Mouse (Mus musculus) gastrocnemius, adult 8-10 months (tissue): ENCODE measurements around the gene Fbxw9. TPM values are rescaled to one million over a fixed set of nuclear protein-coding genes. Genes with fewer than 3 reads are reported as not detected.
A peak's percentile ranks its signal among the peaks of the same experiment; 100 is the strongest.

ENCODE experiments used
- DNase-seq, 2 experiments: peaks; one replicate each; pipeline ENCODE4 v3.0.0; 2022; ENCODE audit warnings: low spot score in 2 of 2
- total RNA-seq, 4 experiments: library from RNA; stranded (reverse); gene quantifications; 2 replicates each; pipeline ENCODE4 v1.2.4; 2022

Gene Fbxw9
- 1 to 10 TPM; 1.4 to 2.5 (median 1.8) TPM for total RNA-seq

GRCm38 (mm10) chr8:85059879-85060616, at the start of gene Fbxw9:
TSS of gene Fbxw9 (plus strand) at chr8:85060055.
- peak; percentile 78 to 79 for DNase-seq

DNA sequence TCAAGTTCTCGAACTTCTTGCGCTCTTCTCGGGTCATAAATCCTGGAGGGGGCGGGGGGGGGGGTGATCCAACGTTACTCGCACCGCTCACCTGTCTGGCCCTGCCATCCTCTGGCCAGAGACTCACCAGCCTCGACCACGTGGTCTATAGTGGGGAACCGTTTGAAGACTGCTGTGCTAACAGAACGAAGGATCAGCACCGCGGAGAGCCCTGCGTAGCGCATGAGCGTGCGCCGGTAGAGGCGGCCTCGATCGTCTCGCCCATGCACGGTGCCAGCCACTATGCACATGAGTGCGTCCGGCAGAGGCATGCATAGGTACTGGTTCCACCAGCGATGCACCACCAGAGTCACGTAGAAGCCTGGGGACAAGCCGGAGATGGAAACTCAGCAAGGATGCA, 48.6 kb upstream of the Fbxw9 start:
- DNase-seq: no peak

- DNase-seq: no peak
These were observed 46.5 kb upstream of the Fbxw9 start for GRCm38 (mm10) chr8:85013230-85013840.

GRCm38 (mm10) chr8:85014431-85014830, 45.4 kb upstream of the Fbxw9 start, which contains the start of gene Best2:
TSS of gene Best2 (minus strand) at chr8:85014531.
- no peak for DNase-seq

DNA sequence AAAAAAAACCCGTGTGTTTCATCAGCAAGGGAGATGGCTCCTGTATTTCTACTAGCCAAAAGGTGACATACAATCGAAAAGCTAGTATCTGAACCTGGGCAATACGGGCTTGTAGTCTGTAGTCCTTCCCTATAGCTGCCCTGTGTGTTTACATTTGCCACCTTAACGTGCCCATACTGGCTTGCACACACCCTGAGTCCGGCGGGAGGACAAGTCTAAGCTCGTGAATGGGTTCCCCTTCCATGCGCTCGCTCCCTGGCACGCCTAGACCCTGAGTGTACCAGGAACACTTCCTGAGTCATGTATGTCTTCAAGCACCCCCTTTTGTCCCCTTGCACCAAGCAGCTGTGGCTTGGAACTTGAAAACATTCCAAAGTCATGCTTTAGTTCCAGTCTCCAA, 43.1 kb upstream of the Fbxw9 start:
- DNase-seq: no peak

GRCm38 (mm10) chr8:85017209-85017608, 42.6 kb upstream of the Fbxw9 start:
- no peak for DNase-seq

DNA sequence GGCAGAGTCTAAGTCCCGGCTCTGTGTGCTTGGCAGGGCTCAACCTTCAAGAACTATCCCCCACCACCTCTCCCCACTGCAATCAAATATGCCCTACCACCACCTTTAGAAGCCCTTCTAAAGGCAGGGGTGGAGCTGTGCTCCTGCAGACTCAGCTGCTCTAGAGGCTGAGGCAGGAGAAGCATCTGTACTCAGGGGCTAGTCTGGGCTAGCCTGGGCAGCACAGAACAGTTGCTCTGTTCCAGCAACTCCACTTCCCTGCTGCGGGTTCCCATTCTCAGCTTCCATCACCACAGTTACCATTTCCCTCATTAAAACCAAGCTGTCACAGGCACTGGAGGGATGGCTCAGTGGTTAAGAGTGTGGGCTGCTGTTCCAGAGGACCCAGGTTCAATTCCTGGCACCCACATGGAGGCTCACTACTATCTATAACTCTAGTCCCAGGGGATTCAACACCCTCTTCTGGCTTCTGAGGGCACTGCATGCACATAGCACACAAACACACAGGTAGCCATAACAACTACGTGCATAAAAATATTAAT, 38.3 kb upstream of the Fbxw9 start:
- no peak for DNase-seq

DNA sequence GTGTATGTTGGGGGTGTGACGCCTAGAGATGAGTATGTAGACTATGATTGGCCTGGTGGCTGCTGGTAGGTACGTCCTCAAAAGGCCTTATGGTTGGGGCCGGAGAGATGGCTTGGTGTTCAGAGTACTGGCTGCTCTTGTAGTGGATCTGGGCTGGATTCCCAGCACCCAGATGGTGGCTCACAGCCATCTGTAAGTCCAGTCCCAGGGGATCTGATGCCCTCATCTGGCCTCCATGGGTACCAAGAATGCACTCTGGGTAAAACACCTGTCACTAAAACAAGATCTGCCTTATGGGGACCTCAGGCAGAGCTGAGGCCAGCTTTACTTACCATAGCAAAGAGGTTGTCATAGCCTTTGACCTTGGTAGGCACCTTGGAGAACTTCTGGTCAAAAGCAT, 36.0 kb upstream of the Fbxw9 start:
- no peak for DNase-seq

GRCm38 (mm10) chr8:85025098-85025932, 34.5 kb upstream of the Fbxw9 start, which contains the start of gene Asna1:
TSS of gene Asna1 (minus strand) at chr8:85025281.
- DNase-seq: peak; percentile 64 to 69

DNA sequence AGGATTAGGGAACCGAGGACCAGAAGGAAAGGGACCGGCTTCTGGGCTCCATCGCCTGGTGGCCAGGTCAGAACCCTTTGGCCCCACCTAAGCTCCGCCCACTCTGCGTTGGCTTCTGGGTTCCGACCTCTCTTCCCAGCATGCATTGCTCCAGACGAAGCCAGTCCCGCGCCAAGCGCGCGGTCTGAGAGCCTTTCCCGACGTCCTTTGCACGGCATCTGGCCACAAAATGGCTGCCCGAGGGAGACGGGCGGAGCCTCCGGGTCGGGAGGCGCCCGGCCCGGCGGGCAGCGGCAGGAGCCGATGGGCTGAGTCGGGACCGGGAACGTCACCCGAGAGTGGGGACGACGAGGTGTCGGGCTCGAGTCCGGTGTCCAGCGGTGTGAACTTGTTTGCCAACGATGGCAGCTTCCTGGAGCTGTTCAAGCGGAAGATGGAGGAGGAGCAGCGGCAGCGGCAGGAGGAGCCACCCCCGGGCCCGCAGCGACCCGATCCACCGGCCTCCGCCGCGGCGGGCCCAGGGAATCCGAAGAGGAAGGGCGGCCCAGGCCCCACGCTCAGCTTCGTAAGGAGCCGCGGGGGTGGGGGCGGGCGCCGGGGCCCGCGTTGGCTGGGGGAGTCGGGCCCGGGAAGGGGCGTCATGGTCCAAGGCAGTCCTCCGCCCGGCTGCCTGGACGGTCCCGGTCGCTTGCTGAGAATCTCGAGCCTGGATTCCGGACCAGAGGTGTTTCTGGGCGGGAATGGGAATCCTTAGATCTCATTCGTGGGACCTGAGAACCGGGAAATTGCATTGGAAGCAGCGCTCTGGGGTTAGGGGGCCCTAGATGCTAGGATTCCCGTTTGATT, 33.0 kb upstream of the Fbxw9 start, which contains the start of gene Trir:
Trir (plus strand) TSS at position 154 of the 846 bp plus-strand sequence.
- DNase-seq: peak; percentile 93 to 96

- DNase-seq: no peak
These were observed 32.4 kb upstream of the Fbxw9 start for GRCm38 (mm10) chr8:85027516-85027855.

DNA sequence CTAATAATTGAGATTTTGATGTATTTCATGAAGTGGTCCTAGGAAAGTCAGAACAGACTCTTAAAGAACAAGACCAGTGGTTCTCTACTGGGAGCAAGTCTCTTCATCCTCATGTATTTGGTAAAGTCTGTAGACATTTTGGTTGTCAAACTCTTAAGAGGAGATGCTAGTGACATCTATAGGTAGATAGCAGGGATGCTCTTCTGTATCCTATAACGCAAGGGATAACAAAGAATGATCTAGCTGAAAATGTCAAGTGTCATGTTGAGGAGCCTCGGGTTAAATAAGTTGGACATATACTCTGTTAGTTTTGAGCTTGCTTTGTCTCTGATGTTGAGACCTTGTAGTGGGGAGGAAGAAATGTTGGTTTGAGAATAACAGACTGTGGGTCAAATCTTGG, 31.9 kb upstream of the Fbxw9 start:
- DNase-seq: no peak

DNA sequence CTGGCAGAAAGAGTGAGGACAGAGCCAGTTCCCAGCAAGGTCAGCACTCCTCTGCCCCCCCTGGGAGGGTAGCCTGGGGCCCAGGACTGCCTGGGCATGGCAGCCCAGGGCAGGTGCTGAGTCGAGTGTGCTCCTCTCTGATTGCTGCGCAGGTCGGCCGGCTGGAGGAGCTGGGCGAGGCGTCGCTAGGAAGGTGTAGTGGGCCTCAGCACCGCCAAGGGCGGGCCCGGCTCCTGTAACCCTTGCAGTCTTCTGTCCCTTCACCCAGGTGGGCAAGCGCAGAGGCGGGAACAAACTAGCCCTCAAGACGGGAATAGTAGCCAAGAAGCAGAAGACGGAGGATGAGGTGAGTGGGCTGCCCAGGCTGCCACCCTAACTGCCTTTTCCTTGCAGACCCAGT, 30.6 kb upstream of the Fbxw9 start:
- no peak for DNase-seq

GRCm38 (mm10) chr8:85032622-85033311, 27.1 kb upstream of the Fbxw9 start:
- no peak for DNase-seq

- no peak for DNase-seq
These were observed 26.0 kb upstream of the Fbxw9 start for GRCm38 (mm10) chr8:85033867-85034266.

GRCm38 (mm10) chr8:85034764-85035163, 25.1 kb upstream of the Fbxw9 start:
- peak in 1 of 2 experiments; percentile 59 for DNase-seq

DNA sequence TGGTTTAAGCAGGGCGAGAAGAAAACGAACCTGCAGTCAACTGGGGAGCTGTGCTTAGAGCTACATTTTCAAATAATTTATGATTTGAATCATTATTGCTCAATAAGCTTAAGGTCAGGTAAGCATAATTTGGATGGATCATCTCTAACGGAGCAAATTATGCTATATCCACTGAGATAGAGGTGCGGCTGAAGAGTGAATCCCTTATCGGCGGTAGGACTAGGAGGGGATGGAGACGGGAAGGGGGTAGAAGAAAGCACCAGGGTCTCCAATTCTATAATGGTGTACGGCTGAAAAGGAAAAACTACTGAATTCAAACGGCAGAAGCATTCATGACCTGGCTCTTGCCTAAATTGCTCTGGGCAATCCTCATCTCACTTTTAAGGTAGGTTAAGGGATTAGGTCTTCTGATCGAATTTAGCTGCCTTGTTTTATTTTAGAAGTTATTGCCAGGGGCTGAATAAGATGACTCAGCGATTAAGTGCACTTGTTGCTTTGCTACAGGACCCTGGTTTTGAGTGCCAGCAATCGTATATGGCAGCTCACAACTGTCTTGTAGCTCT, 24.6 kb upstream of the Fbxw9 start:
- no peak for DNase-seq

DNA sequence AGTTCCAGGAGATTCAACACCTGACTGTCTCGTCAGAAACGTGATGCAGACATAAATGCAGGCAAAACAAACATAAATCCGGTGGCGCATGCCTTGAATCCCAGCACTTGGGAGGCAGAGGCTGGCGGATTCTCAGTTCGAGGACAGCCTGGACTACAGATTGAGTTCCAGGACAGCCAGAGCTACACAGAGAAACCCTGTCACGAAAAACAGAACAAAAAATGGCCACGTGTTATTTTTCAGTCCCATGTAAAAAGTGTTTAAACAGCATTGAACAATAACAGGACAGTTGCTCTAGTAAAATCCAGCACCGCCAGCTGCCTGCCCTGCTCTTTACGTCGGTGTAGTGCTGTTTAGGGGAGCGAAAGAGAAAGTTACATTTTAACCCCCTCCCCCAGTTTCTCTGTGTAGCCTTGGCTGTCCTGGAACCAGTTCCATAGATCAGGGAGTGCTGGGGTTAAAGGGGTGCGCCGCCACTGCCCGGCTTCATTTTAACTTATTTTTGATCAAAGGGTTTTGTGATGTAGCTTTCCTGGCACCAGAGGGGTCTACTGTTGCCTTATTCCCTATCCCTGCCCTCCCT, 24.0 kb upstream of the Fbxw9 start:
- DNase-seq: no peak

DNA sequence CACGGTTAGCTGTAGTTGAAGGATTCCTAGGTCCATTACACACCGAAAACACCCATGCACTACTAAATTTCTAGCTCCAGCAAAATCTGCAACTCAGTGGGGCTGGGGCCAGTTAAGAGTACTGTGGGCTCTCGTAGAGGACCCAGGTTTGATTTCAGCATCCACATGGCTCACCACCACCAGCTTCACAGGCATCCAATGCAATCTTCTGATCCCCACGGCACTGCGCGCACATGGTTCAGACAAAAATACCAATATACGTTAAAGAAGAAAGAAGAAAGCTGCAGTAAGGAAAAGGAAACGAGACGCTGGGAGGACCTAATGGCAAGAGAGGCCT, 23.5 kb upstream of the Fbxw9 start:
- no peak for DNase-seq
